Mouse (Mus musculus): ENCODE results near the gene Slf2. TPM values are rescaled to one million over a fixed set of nuclear protein-coding genes. Genes with fewer than 3 reads are reported as not detected.

Gene Slf2
- polyA plus RNA-seq, 1 experiment from 2014 or later = 17.7 TPM

- Histone ChIP-seq H3K27ac (no peak overlapping the region), H3K79me2 (ENCODE audit: inconsistent target) (no peaks in the 10 kb centered on the region), H3K36me3 (ENCODE audit: inconsistent target) (no peaks in the 10 kb centered on the region), H3K4me3 (ENCODE audit: inconsistent target) (no peak overlapping the region)
- 78% methylated on average over 3 of the region's 3 CpGs for WGBS (ENCODE audit: missing documents)
These were observed 29.9 kb upstream of the Slf2 start for GRCm38 (mm10) chr19:44901047-44901446.

GRCm38 (mm10) chr19:44902324-44902723, 28.6 kb upstream of the Slf2 start:
- H3K79me2 ChIP-seq (ENCODE audit: inconsistent target) = no peaks in the 10 kb centered on the region
- H3K36me3 ChIP-seq (ENCODE audit: inconsistent target) = no peaks in the 10 kb centered on the region
- H3K27ac ChIP-seq = no peak overlapping the region
- WGBS (ENCODE audit: missing documents) = 90% methylated on average over 4 of the region's 4 CpGs
- no peak overlapping the region for H3K4me3 ChIP-seq (ENCODE audit: inconsistent target)

GRCm38 (mm10) chr19:44903343-44904000, 27.5 kb upstream of the Slf2 start:
- H3K79me2 ChIP-seq (ENCODE audit: inconsistent target) = no peaks in the 10 kb centered on the region
- no peak overlapping the region for H3K4me3 ChIP-seq (ENCODE audit: inconsistent target)
- H3K36me3 ChIP-seq (ENCODE audit: inconsistent target) = no peaks in the 10 kb centered on the region
- 84% methylated on average over 6 of the region's 6 CpGs for WGBS (ENCODE audit: missing documents)
- H3K27ac ChIP-seq = no peak overlapping the region

GRCm38 (mm10) chr19:44904141-44904720, 26.7 kb upstream of the Slf2 start:
- WGBS (ENCODE audit: missing documents) = 66% methylated on average over 6 of the region's 6 CpGs
- no peaks in the 10 kb centered on the region for H3K79me2 ChIP-seq (ENCODE audit: inconsistent target)
- no peaks in the 10 kb centered on the region for H3K36me3 ChIP-seq (ENCODE audit: inconsistent target)
- H3K4me3 ChIP-seq (ENCODE audit: inconsistent target) = no peak overlapping the region
- no peak overlapping the region for H3K27ac ChIP-seq

- Histone ChIP-seq H3K36me3 (ENCODE audit: inconsistent target) (no peaks in the 10 kb centered on the region), H3K27ac (no peak overlapping the region), H3K4me3 (ENCODE audit: inconsistent target) (no peak overlapping the region), H3K79me2 (ENCODE audit: inconsistent target) (no peaks in the 10 kb centered on the region)
- WGBS (ENCODE audit: missing documents) = 70% methylated on average over 4 of the region's 4 CpGs
These were observed 25.6 kb upstream of the Slf2 start for GRCm38 (mm10) chr19:44905316-44905715.

GRCm38 (mm10) chr19:44907851-44908690, 22.9 kb upstream of the Slf2 start:
- 83% methylated on average over 15 of the region's 15 CpGs for WGBS (ENCODE audit: missing documents)
- H3K36me3 ChIP-seq (ENCODE audit: inconsistent target) = no peaks in the 10 kb centered on the region
- H3K4me3 ChIP-seq (ENCODE audit: inconsistent target) = no peak overlapping the region
- no peaks in the 10 kb centered on the region for H3K79me2 ChIP-seq (ENCODE audit: inconsistent target)
- no peak overlapping the region for H3K27ac ChIP-seq

GRCm38 (mm10) chr19:44908836-44909460, 22.0 kb upstream of the Slf2 start:
- Histone ChIP-seq H3K4me3 (ENCODE audit: inconsistent target) (no peak overlapping the region), H3K79me2 (ENCODE audit: inconsistent target) (no peaks in the 10 kb centered on the region), H3K36me3 (ENCODE audit: inconsistent target) (no peaks in the 10 kb centered on the region), H3K27ac (no peak overlapping the region)
- WGBS (ENCODE audit: missing documents) = 78% methylated on average over 11 of the region's 11 CpGs

- H3K4me3 ChIP-seq (ENCODE audit: inconsistent target) = no peak overlapping the region
- no peak overlapping the region for H3K27ac ChIP-seq
- H3K36me3 ChIP-seq (ENCODE audit: inconsistent target) = no peaks in the 10 kb centered on the region
- WGBS (ENCODE audit: missing documents) = 51% methylated on average over 10 of the region's 10 CpGs
- H3K79me2 ChIP-seq (ENCODE audit: inconsistent target) = no peaks in the 10 kb centered on the region
These were observed 16.3 kb upstream of the Slf2 start for GRCm38 (mm10) chr19:44914481-44915249.

GRCm38 (mm10) chr19:44918171-44918570, 12.8 kb upstream of the Slf2 start:
- Histone ChIP-seq H3K36me3 (ENCODE audit: inconsistent target) (no peaks in the 10 kb centered on the region), H3K27ac (no peak overlapping the region), H3K79me2 (ENCODE audit: inconsistent target) (no peaks in the 10 kb centered on the region), H3K4me3 (ENCODE audit: inconsistent target) (no peak overlapping the region)
- 95% methylated on average over 6 of the region's 6 CpGs for WGBS (ENCODE audit: missing documents)

- 93% methylated on average over 1 of the region's 1 CpGs for WGBS (ENCODE audit: missing documents)
- no peaks in the 10 kb centered on the region for H3K79me2 ChIP-seq (ENCODE audit: inconsistent target)
- no peaks in the 10 kb centered on the region for H3K36me3 ChIP-seq (ENCODE audit: inconsistent target)
- no peak overlapping the region for H3K27ac ChIP-seq
- no peak overlapping the region for H3K4me3 ChIP-seq (ENCODE audit: inconsistent target)
These were observed 9.3 kb upstream of the Slf2 start for GRCm38 (mm10) chr19:44921466-44922139.

GRCm38 (mm10) chr19:44922521-44922920, 8.4 kb upstream of the Slf2 start:
- no peaks in the 10 kb centered on the region for H3K36me3 ChIP-seq (ENCODE audit: inconsistent target)
- WGBS (ENCODE audit: missing documents) = 98% methylated on average over 2 of the region's 2 CpGs
- no peaks in the 10 kb centered on the region for H3K79me2 ChIP-seq (ENCODE audit: inconsistent target)
- no peak overlapping the region for H3K4me3 ChIP-seq (ENCODE audit: inconsistent target)
- no peak overlapping the region for H3K27ac ChIP-seq

GRCm38 (mm10) chr19:44924699-44925098, 6.3 kb upstream of the Slf2 start:
- no peaks in the 10 kb centered on the region for H3K36me3 ChIP-seq (ENCODE audit: inconsistent target)
- H3K79me2 ChIP-seq (ENCODE audit: inconsistent target) = no peaks in the 10 kb centered on the region
- H3K27ac ChIP-seq = no peak overlapping the region
- H3K4me3 ChIP-seq (ENCODE audit: inconsistent target) = no peak overlapping the region
- 97% methylated on average over 4 of the region's 5 CpGs for WGBS (ENCODE audit: missing documents)

GRCm38 (mm10) chr19:44926781-44927180, 4.2 kb upstream of the Slf2 start:
- no peak overlapping the region for H3K4me3 ChIP-seq (ENCODE audit: inconsistent target)
- peaks cover 7% of the 10 kb centered on the region for H3K79me2 ChIP-seq (ENCODE audit: inconsistent target)
- no peaks in the 10 kb centered on the region for H3K36me3 ChIP-seq (ENCODE audit: inconsistent target)
- H3K27ac ChIP-seq = no peak overlapping the region
- WGBS (ENCODE audit: missing documents) = 75% methylated on average over 6 of the region's 6 CpGs

- no peak overlapping the region for H3K27ac ChIP-seq
- 23% methylated on average over 1 of the region's 1 CpGs for WGBS (ENCODE audit: missing documents)
- H3K36me3 ChIP-seq (ENCODE audit: inconsistent target) = no peaks in the 10 kb centered on the region
- H3K79me2 ChIP-seq (ENCODE audit: inconsistent target) = peaks cover 12% of the 10 kb centered on the region
- no peak overlapping the region for H3K4me3 ChIP-seq (ENCODE audit: inconsistent target)
These were observed 3.7 kb upstream of the Slf2 start for GRCm38 (mm10) chr19:44927250-44927649.

All from macrophage (primary cell).